20 mouse cellular contexts compared by ENCODE assay signal in genomic region chr2:38939047-38939446, GRCm38 (mm10). TPM values are rescaled to one million over a fixed set of nuclear protein-coding genes. Genes with fewer than 3 reads are reported as not detected.
DNase-seq lines count a peak whose midpoint lies in the region; ATAC-seq and TF ChIP-seq lines count a peak whose summit lies in the region.
"Had no signal": no experiment of that assay in that cellular context is flagged by ENCODE, and none has a peak within 500 bp of the region (broad histone marks: within the 10 kb centered on the region; RNA-seq: fewer than 3 reads in every experiment).

No protein-coding gene starts in this region.

- no peaks in the 10 kb centered on the region for H3K4me1 ChIP-seq in heart, postnatal 0 days (ENCODE audit: control insufficient read depth, insufficient read depth)
- H3K4me1 ChIP-seq in midbrain, embryonic 11.5 days (ENCODE audit: control insufficient read depth, insufficient read depth, low read length) = peaks cover 6% of the 10 kb centered on the region
- H3K4me1 ChIP-seq in midbrain, embryonic 14.5 days (ENCODE audit: control insufficient read depth, insufficient read depth, low read length) = no peaks in the 10 kb centered on the region
- no peaks in the 10 kb centered on the region for H3K4me1 ChIP-seq in stomach, postnatal 0 days (replicated peaks; ENCODE audit: control insufficient read depth, insufficient read depth)
- H3K4me1 ChIP-seq: lung, embryonic 15.5 days; megakaryocyte, embryonic 14.5 days had no signal

- in situ Hi-C loops in Patski (cut with MboI; ENCODE audit: low pct_unique_long_range_greater_than_20kb) = no loop called here

- no peak for TF ChIP-seq EP300 in heart, postnatal 0 days (IDR thresholded peaks at IDR 0.05; ENCODE audit: low read depth)
- TF ChIP-seq EP300 in stomach, postnatal 0 days (optimal IDR thresholded peaks at IDR 0.05) = no peak

- 0 out of 2 replicates have a peak, but pooled peaks have one; percentile 9 for TF ChIP-seq CTCF in heart, postnatal 0 days (IDR thresholded peaks at IDR 0.05; ENCODE audit: low read depth)
- peak; percentile 49 for TF ChIP-seq CTCF in Patski (IDR thresholded peaks at IDR 0.05)
- TF ChIP-seq CTCF in stomach, postnatal 0 days (IDR thresholded peaks at IDR 0.05; ENCODE audit: low read depth) = peak; percentile 39

- no peaks in the 10 kb centered on the region for H3K9me3 ChIP-seq in heart, postnatal 0 days (replicated peaks; ENCODE audit: control insufficient read depth, low read length)
- no peaks in the 10 kb centered on the region for H3K9me3 ChIP-seq in midbrain, embryonic 11.5 days (ENCODE audit: control insufficient read depth, low read length)
- H3K9me3 ChIP-seq in midbrain, embryonic 14.5 days (ENCODE audit: control insufficient read depth, low read length) = no peaks in the 10 kb centered on the region
- H3K9me3 ChIP-seq in stomach, postnatal 0 days (ENCODE audit: control insufficient read depth, low read length) = no peaks in the 10 kb centered on the region
- H3K9me3 ChIP-seq: embryonic facial prominence, embryonic 15.5 days; heart, embryonic 15.5 days; hindbrain, embryonic 13.5 days; limb, embryonic 15.5 days; lung, embryonic 15.5 days had no signal

- H3K36me3 ChIP-seq in heart, postnatal 0 days (replicated peaks; ENCODE audit: control insufficient read depth, insufficient read depth, low read length) = no peaks in the 10 kb centered on the region
- no peaks in the 10 kb centered on the region for H3K36me3 ChIP-seq in midbrain, embryonic 11.5 days (ENCODE audit: control insufficient read depth, insufficient read depth, low read length)
- H3K36me3 ChIP-seq in midbrain, embryonic 14.5 days (ENCODE audit: control insufficient read depth, insufficient read depth, low read length) = no peaks in the 10 kb centered on the region
- no peaks in the 10 kb centered on the region for H3K36me3 ChIP-seq in stomach, postnatal 0 days (ENCODE audit: control insufficient read depth, insufficient read depth, low read length)
- H3K36me3 ChIP-seq: embryonic facial prominence, embryonic 15.5 days; heart, embryonic 15.5 days; hindbrain, embryonic 13.5 days; limb, embryonic 15.5 days; lung, embryonic 15.5 days had no signal

- H3K27ac ChIP-seq in heart, postnatal 0 days (ENCODE audit: low read depth) = no peak overlapping the region
- H3K27ac ChIP-seq in midbrain, embryonic 11.5 days (ENCODE audit: low read depth, low read length) = no peak overlapping the region
- H3K27ac ChIP-seq in midbrain, embryonic 14.5 days (replicated peaks; ENCODE audit: low read depth, low read length) = no peak overlapping the region
- no peak overlapping the region for H3K27ac ChIP-seq in stomach, postnatal 0 days (replicated peaks)
- H3K27ac ChIP-seq: embryonic facial prominence, embryonic 15.5 days; heart, embryonic 15.5 days; hindbrain, embryonic 13.5 days; limb, embryonic 15.5 days; lung, embryonic 15.5 days had no signal

- no peaks in the 10 kb centered on the region for H3K27me3 ChIP-seq in heart, postnatal 0 days (ENCODE audit: control insufficient read depth, insufficient read depth, low read length)
- no peaks in the 10 kb centered on the region for H3K27me3 ChIP-seq in midbrain, embryonic 11.5 days (ENCODE audit: control insufficient read depth, insufficient read depth, low read length)
- no peaks in the 10 kb centered on the region for H3K27me3 ChIP-seq in midbrain, embryonic 14.5 days (ENCODE audit: control insufficient read depth, insufficient read depth, low read length)
- no peaks in the 10 kb centered on the region for H3K27me3 ChIP-seq in Patski
- no peaks in the 10 kb centered on the region for H3K27me3 ChIP-seq in stomach, postnatal 0 days (ENCODE audit: control insufficient read depth, insufficient read depth, low read length)
- H3K27me3 ChIP-seq: embryonic facial prominence, embryonic 15.5 days; heart, embryonic 15.5 days; hindbrain, embryonic 13.5 days; limb, embryonic 15.5 days; lung, embryonic 15.5 days had no signal

- intact Hi-C loops in heart, postnatal 36 days (cut with DNase I) = no loop called here

- no peak overlapping the region for H3K4me2 ChIP-seq in heart, postnatal 0 days (ENCODE audit: low read depth, low read length)
- no peak overlapping the region for H3K4me2 ChIP-seq in midbrain, embryonic 11.5 days
- no peak overlapping the region for H3K4me2 ChIP-seq in midbrain, embryonic 14.5 days (ENCODE audit: low read length)
- H3K4me2 ChIP-seq in stomach, postnatal 0 days (replicated peaks; ENCODE audit: low read depth) = no peak overlapping the region
- H3K4me2 ChIP-seq: embryonic facial prominence, embryonic 15.5 days; heart, embryonic 15.5 days; hindbrain, embryonic 13.5 days; limb, embryonic 15.5 days; lung, embryonic 15.5 days had no signal

- POLR2A ChIA-PET in Patski (lab: Charles Lee) = no interaction called here

- CTCF ChIA-PET in Patski (lab: Charles Lee) = interaction anchor here (0.9 to 2.4 kb wide), 3 partner anchors 11 to 42 kb away, joined by 3 to 8 read pairs (median 5); partner anchors contain the start of gene Nr6a1

- WGBS in heart, postnatal 0 days = 76% methylated on average over 2 of the region's 2 CpGs
- 66% methylated on average over 2 of the region's 2 CpGs for WGBS in midbrain, embryonic 11.5 days
- WGBS in midbrain, embryonic 14.5 days = 76% methylated on average over 2 of the region's 2 CpGs
- WGBS in stomach, postnatal 0 days = 66% methylated on average over 2 of the region's 2 CpGs

- H3K4me3 ChIP-seq in heart, postnatal 0 days (ENCODE audit: low read depth, low read length) = no peak overlapping the region
- no peak overlapping the region for H3K4me3 ChIP-seq in midbrain, embryonic 11.5 days (ENCODE audit: low read depth, low read length)
- H3K4me3 ChIP-seq in midbrain, embryonic 14.5 days (replicated peaks; ENCODE audit: low read depth, low read length) = no peak overlapping the region
- H3K4me3 ChIP-seq in stomach, postnatal 0 days (ENCODE audit: low read depth, low read length) = no peak overlapping the region
- H3K4me3 ChIP-seq: embryonic facial prominence, embryonic 15.5 days; heart, embryonic 15.5 days; hindbrain, embryonic 13.5 days; limb, embryonic 15.5 days; lung, embryonic 15.5 days; megakaryocyte, embryonic 14.5 days had no signal

- no peak for DNase-seq in heart, postnatal 0 days (ENCODE audit: low spot score)
- no peak for DNase-seq in heart, postnatal 36 days
- peak; percentile 59 for DNase-seq in midbrain, embryonic 11.5 days (ENCODE audit: low spot score, missing footprints)
- DNase-seq in midbrain, embryonic 14.5 days = no peak
- DNase-seq in Patski (ENCODE audit: low read depth, low spot score) = no peak
- DNase-seq in stomach, postnatal 0 days (ENCODE audit: low spot score) = no peak
- no peak for DNase-seq in retina, embryonic 14.5 days (ENCODE audit: low spot score)
- no peak for DNase-seq in embryo, embryonic 10.5 days (ENCODE audit: low spot score)
- DNase-seq: adrenal gland, adult 2 months; cerebellum, adult 8-10 months; kidney, adult 9 months; right cerebral cortex, adult 18-20 months had no signal

- no peak for ATAC-seq in heart, postnatal 0 days (ENCODE audit: insufficient read depth, low read depth)
- ATAC-seq in midbrain, embryonic 11.5 days (ENCODE audit: low FRiP score) = no peak
- ATAC-seq in midbrain, embryonic 14.5 days (ENCODE audit: low FRiP score, low TSS enrichment) = no peak
- no peak for ATAC-seq in Patski
- ATAC-seq in stomach, postnatal 0 days (ENCODE audit: low FRiP score, low TSS enrichment) = no peak

- H3K9ac ChIP-seq in heart, postnatal 0 days (replicated peaks; ENCODE audit: low read depth, low read length) = no peak overlapping the region
- H3K9ac ChIP-seq in midbrain, embryonic 11.5 days (ENCODE audit: low read length) = no peak overlapping the region
- no peak overlapping the region for H3K9ac ChIP-seq in midbrain, embryonic 14.5 days (replicated peaks; ENCODE audit: low read length)
- H3K9ac ChIP-seq in stomach, postnatal 0 days (ENCODE audit: low read length) = no peak overlapping the region
- H3K9ac ChIP-seq: embryonic facial prominence, embryonic 15.5 days; heart, embryonic 15.5 days; hindbrain, embryonic 13.5 days; limb, embryonic 15.5 days; lung, embryonic 15.5 days had no signal

RNA-seq across cellular contexts. Expression of gene Olfml2a, which starts 7.3 kb away (rescaled TPM):
- 12.7 and 19.5 TPM in 2 replicates for total RNA-seq in heart, postnatal 0 days (2014; rRNA removed; ENCODE audit: low replicate concordance)
- 3.3 and 3.4 TPM in 2 replicates for polyA plus RNA-seq in heart, postnatal 0 days (2015; fragmentation: Nextera tagmentation; extraction: Ambion mirVana)
- 1 to 10 TPM; 4.5 to 4.6 TPM for total RNA-seq in heart, postnatal 36 days (2021)
- 1.9 and 2.2 TPM in 2 replicates for polyA plus RNA-seq in midbrain, embryonic 11.5 days (2014; fragmentation: Nextera tagmentation; extraction: Ambion mirVana)
- 0.98 and 2.2 TPM in 2 replicates for polyA plus RNA-seq in midbrain, embryonic 14.5 days (2014; fragmentation: Nextera tagmentation; extraction: Ambion mirVana)
- 0.01 TPM for polyA plus RNA-seq in Patski (2021)
- polyA plus RNA-seq in stomach, postnatal 0 days (2015; fragmentation: Nextera tagmentation; extraction: Ambion mirVana) = 2.7 and 3.5 TPM in 2 replicates
- total RNA-seq: neutrophil, adult 5-6 weeks had no signal
- polyA plus RNA-seq: C2C12 had no signal

RNA-seq across cellular contexts. Expression of gene Nr6a1, which starts 11.6 kb away (rescaled TPM):
- total RNA-seq in heart, postnatal 0 days (2014; rRNA removed; ENCODE audit: low replicate concordance) = 0.99 and 8.7 TPM in 2 replicates
- polyA plus RNA-seq in heart, postnatal 0 days (2015; fragmentation: Nextera tagmentation; extraction: Ambion mirVana) = 0.21 and 0.31 TPM in 2 replicates
- total RNA-seq in heart, postnatal 36 days (2021) = 1 to 10 TPM; 1.6 to 1.8 TPM
- polyA plus RNA-seq in midbrain, embryonic 11.5 days (2014; fragmentation: Nextera tagmentation; extraction: Ambion mirVana) = 4.4 and 5.2 TPM in 2 replicates
- polyA plus RNA-seq in midbrain, embryonic 14.5 days (2014; fragmentation: Nextera tagmentation; extraction: Ambion mirVana) = 1.7 and 2.6 TPM in 2 replicates
- polyA plus RNA-seq in Patski (2021) = 4.9 TPM
- polyA plus RNA-seq in stomach, postnatal 0 days (2015; fragmentation: Nextera tagmentation; extraction: Ambion mirVana) = 0.59 and 1.2 TPM in 2 replicates

RNA-seq across cellular contexts. Expression of gene Wdr38, which starts 58.2 kb away (rescaled TPM):
- total RNA-seq in heart, postnatal 0 days (2014; rRNA removed; ENCODE audit: low replicate concordance) = 0.08 TPM in 1 of 2 replicates, not detected in the other
- 0.83 and 1.1 TPM in 2 replicates for polyA plus RNA-seq in heart, postnatal 0 days (2015; fragmentation: Nextera tagmentation; extraction: Ambion mirVana)
- under 1 TPM in 1 of 2 experiments, not detected in 1; 0.14 TPM for total RNA-seq in heart, postnatal 36 days (2021)
- polyA plus RNA-seq in midbrain, embryonic 11.5 days (2014; fragmentation: Nextera tagmentation; extraction: Ambion mirVana) = 1.4 TPM in 2 replicates
- 1.4 and 1.5 TPM in 2 replicates for polyA plus RNA-seq in midbrain, embryonic 14.5 days (2014; fragmentation: Nextera tagmentation; extraction: Ambion mirVana)
- 0.40 TPM for polyA plus RNA-seq in Patski (2021)
- polyA plus RNA-seq in stomach, postnatal 0 days (2015; fragmentation: Nextera tagmentation; extraction: Ambion mirVana) = 0.81 and 1.1 TPM in 2 replicates
